Mouse (Mus musculus) MEL (cell line): ENCODE data around the gene Sgcd. TPM values are rescaled to one million over a fixed set of nuclear protein-coding genes. Genes with fewer than 3 reads are reported as not detected.

Experiments
- DNase-seq: peaks from one replicate; pipeline ENCODE4 v3.0.0; 2011; ENCODE audit warnings: low read depth, low spot score
- H3K27ac ChIP-seq: 2 replicates; pipeline ENCODE4 v1.5.1; 2012; ENCODE audit warnings: low read depth, mild to moderate bottlenecking, control low read depth, low read length, moderate library complexity; ENCODE audit not compliant: control insufficient read depth
- H3K27me3 ChIP-seq, 2 experiments: fragments of 150-350 bp in 1 of 2; sonication (generic) in 1 of 2; 2 replicates each; pipeline ENCODE4 v1.6.1; 2012; ENCODE audit warnings: low read length in 2 of 2, mild to moderate bottlenecking in 2 of 2, improper control_type of control experiment in 1 of 2, moderate library complexity in 1 of 2; ENCODE audit not compliant: insufficient read depth in 2 of 2, control insufficient read depth in 1 of 2
- H3K36me3 ChIP-seq, 2 experiments: 2 replicates each; pipeline ENCODE4 v1.6.1; 2012 to 2014; ENCODE audit warnings: low read length in 2 of 2, improper control_type of control experiment in 1 of 2, inconsistent platforms in 1 of 2, mild to moderate bottlenecking in 1 of 2; ENCODE audit not compliant: insufficient read depth in 2 of 2, control insufficient read depth in 1 of 2
- H3K4me1 ChIP-seq, 2 experiments: fragments of 150-350 bp in 1 of 2; sonication (generic) in 1 of 2; 2 replicates each; pipeline ENCODE4 v1.6.1; 2012; ENCODE audit warnings: low read length in 2 of 2, improper control_type of control experiment in 1 of 2, mild to moderate bottlenecking in 1 of 2; ENCODE audit not compliant: insufficient read depth in 2 of 2, control insufficient read depth in 1 of 2
- H3K4me3 ChIP-seq, 2 experiments: fragments of 150-350 bp in 1 of 2; sonication (generic) in 1 of 2; 2 replicates each; pipeline ENCODE4 v1.5.1; 2012; ENCODE audit warnings: low read depth in 2 of 2, low read length in 2 of 2, mild to moderate bottlenecking in 2 of 2, moderate library complexity in 2 of 2, control low read depth in 1 of 2, improper control_type of control experiment in 1 of 2; ENCODE audit not compliant: control insufficient read depth in 1 of 2, insufficient read depth in 1 of 2
- H3K79me2 ChIP-seq: 2 replicates; pipeline ENCODE4 v1.6.1; 2012; ENCODE audit warnings: mild to moderate bottlenecking, low read length, moderate library complexity; ENCODE audit not compliant: control insufficient read depth, poor library complexity, insufficient read depth
- H3K9ac ChIP-seq: 2 replicates; pipeline ENCODE4 v1.6.1; 2012; ENCODE audit warnings: low read depth, mild to moderate bottlenecking, control low read depth, low read length, moderate library complexity; ENCODE audit not compliant: control insufficient read depth, poor library complexity, severe bottlenecking
- H3K9me3 ChIP-seq: fragments of 150-350 bp; sonication (generic); replicated peaks from 2 replicates; pipeline ENCODE4 v1.6.1; 2012; ENCODE audit warnings: mild to moderate bottlenecking, low read length, improper control_type of control experiment, moderate library complexity; ENCODE audit not compliant: insufficient read depth
- CHD2 ChIP-seq: IDR thresholded peaks from 2 replicates; pipeline ENCODE4 v1.6.1; 2011; ENCODE audit warnings: low read length, improper control_type of control experiment
- CTCF ChIP-seq, 3 experiments: IDR thresholded peaks in 2 of 3; conservative IDR thresholded peaks in 1 of 3; 2 replicates each; pipeline ENCODE4 v1.5.1; 2011 to 2012; ENCODE audit warnings: low read length in 3 of 3, low read depth in 2 of 3, mild to moderate bottlenecking in 2 of 3, improper control_type of control experiment in 1 of 3, inconsistent platforms in 1 of 3, mixed read lengths in 1 of 3, moderate library complexity in 1 of 3; ENCODE audit not compliant: control insufficient read depth in 1 of 3, insufficient read depth in 1 of 3, poor library complexity in 1 of 3, severe bottlenecking in 1 of 3
- ETS1 ChIP-seq: IDR thresholded peaks from 2 replicates; pipeline ENCODE4 v1.6.1; 2012; ENCODE audit warnings: low read depth, mild to moderate bottlenecking, inconsistent platforms, low read length, improper control_type of control experiment, moderate library complexity
- GABPA ChIP-seq: IDR thresholded peaks from 2 replicates; pipeline ENCODE4 v1.6.1; 2012; ENCODE audit warnings: low read depth, mild to moderate bottlenecking, inconsistent platforms, low read length, improper control_type of control experiment, moderate library complexity
- GATA1 ChIP-seq: IDR thresholded peaks from 2 replicates; pipeline ENCODE4 v1.6.1; 2011; ENCODE audit warnings: low read depth, low read length, improper control_type of control experiment
- JUND ChIP-seq: IDR thresholded peaks from 2 replicates; pipeline ENCODE4 v1.6.1; 2011; ENCODE audit warnings: low read depth, mild to moderate bottlenecking, improper control_type of control experiment, low read length
- MAFK ChIP-seq: IDR thresholded peaks from 2 replicates; pipeline ENCODE4 v1.6.1; 2011; ENCODE audit warnings: low read depth, mild to moderate bottlenecking, low read length, improper control_type of control experiment, borderline replicate concordance
- MEF2A ChIP-seq: IDR thresholded peaks from 2 replicates; pipeline ENCODE4 v1.6.1; 2014; ENCODE audit warnings: low read depth, mild to moderate bottlenecking, inconsistent platforms, low read length, improper control_type of control experiment; ENCODE audit not compliant: poor library complexity, insufficient replicate concordance, severe bottlenecking; ENCODE audit errors: extremely low read depth
- MYC ChIP-seq: IDR thresholded peaks from 2 replicates; pipeline ENCODE4 v1.6.1; 2011; ENCODE audit warnings: low read depth, mild to moderate bottlenecking, low read length, improper control_type of control experiment, moderate library complexity
- RCOR1 ChIP-seq: IDR thresholded peaks from 2 replicates; pipeline ENCODE4 v1.6.1; 2012; ENCODE audit warnings: low read depth, mild to moderate bottlenecking, inconsistent platforms, low read length, improper control_type of control experiment
- USF2 ChIP-seq, 2 experiments: IDR thresholded peaks; 2 replicates each; pipeline ENCODE4 v1.6.1; 2011 to 2012; ENCODE audit warnings: improper control_type of control experiment in 2 of 2, low read length in 2 of 2, borderline replicate concordance in 1 of 2, inconsistent platforms in 1 of 2, low read depth in 1 of 2, mild to moderate bottlenecking in 1 of 2; ENCODE audit not compliant: insufficient read depth in 1 of 2
- ZKSCAN1 ChIP-seq: IDR thresholded peaks from 2 replicates; pipeline ENCODE4 v1.6.1; 2012; ENCODE audit warnings: low read depth, mild to moderate bottlenecking, inconsistent platforms, low read length, improper control_type of control experiment, moderate library complexity
- ZMIZ1 ChIP-seq: IDR thresholded peaks from 2 replicates; pipeline ENCODE4 v1.6.1; 2012; ENCODE audit warnings: low read depth, mild to moderate bottlenecking, inconsistent platforms, low read length, improper control_type of control experiment, moderate library complexity
- polyA plus RNA-seq, 2 experiments: library from polyadenylated mRNA; stranded (reverse) in 1 of 2; unstranded in 1 of 2; fragments of >175 nt in 1 of 2; fragments of >200 nt in 1 of 2; gene quantifications; 2 replicates each; pipeline versions ENCODE4 v1.2.1 to v1.2.4; 2012; ENCODE audit warnings: low replicate concordance in 2 of 2, low read depth in 1 of 2; ENCODE audit not compliant: insufficient read length in 2 of 2, insufficient read depth in 1 of 2, missing spikeins in 1 of 2
- total RNA-seq: library from RNA; depleted of rRNA; stranded (reverse); fragments of 300-350 nt; gene quantifications from 2 replicates; pipeline ENCODE4 v1.2.3, GENCODE M21; 2012

The Sgcd gene
- total and polyA plus RNA-seq, 3 experiments, result not detected

GRCm38 (mm10) chr11:47132410-47132809 is 856.4 kb downstream of the Sgcd start:
- TF ChIP-seq MAFK, result 0 out of 2 replicates have a peak, but pooled peaks have one; percentile 42
- no peak for TF ChIP-seq GABPA
- H3K27ac ChIP-seq, result no peak overlapping the region
- H3K4me1 ChIP-seq, result no peaks in the 10 kb centered on the region
- no peaks in the 10 kb centered on the region for H3K36me3 ChIP-seq
- no peaks in the 10 kb centered on the region for H3K27me3 ChIP-seq
- H3K9me3 ChIP-seq, result no peaks in the 10 kb centered on the region
- no peaks in the 10 kb centered on the region for H3K79me2 ChIP-seq
- no peak for DNase-seq
- H3K9ac ChIP-seq, result no peak overlapping the region
- no peak overlapping the region for H3K4me3 ChIP-seq

- no peak for DNase-seq
- Histone ChIP-seq H3K27me3 (no peaks in the 10 kb centered on the region), H3K9me3 (no peaks in the 10 kb centered on the region), H3K4me3 (no peak overlapping the region), H3K36me3 (no peaks in the 10 kb centered on the region), H3K79me2 (no peaks in the 10 kb centered on the region), H3K27ac (no peak overlapping the region), H3K4me1 (no peaks in the 10 kb centered on the region), H3K9ac (no peak overlapping the region)
- no peak for TF ChIP-seq CHD2
- TF ChIP-seq RCOR1, result no peak
- TF ChIP-seq JUND, result no peak
- TF ChIP-seq MYC, result no peak
- TF ChIP-seq ZMIZ1, result no peak
Measured at GRCm38 (mm10) chr11:47130432-47130831, 858.3 kb downstream of the Sgcd start.

GRCm38 (mm10) chr11:47129992-47130391 is 858.8 kb downstream of the Sgcd start:
- TF ChIP-seq USF2 (IDR thresholded peaks at IDR 0.05; ENCODE audit: borderline replicate concordance in 1 of 2, insufficient read depth in 1 of 2, low read depth in 1 of 2, low read length in 2 of 2) (no peak), MEF2A (no peak), ETS1 (no peak), GATA1 (no peak), ZKSCAN1 (no peak), GABPA (no peak), MYC (no peak), CTCF (IDR thresholded peaks at IDR 0.05 in 2 of 3, conservative IDR thresholded peaks at IDR 0.05 in 1 of 3; ENCODE audit: control insufficient read depth in 1 of 3, insufficient read depth in 1 of 3, low read depth in 2 of 3, low read length in 3 of 3, poor library complexity in 1 of 3, severe bottlenecking in 1 of 3) (no peak)
- TF ChIP-seq, all 39 proteins: peak for 0
- Histone ChIP-seq H3K27ac (no peak overlapping the region), H3K79me2 (no peaks in the 10 kb centered on the region), H3K9ac (no peak overlapping the region), H3K36me3 (no peaks in the 10 kb centered on the region), H3K4me3 (no peak overlapping the region), H3K9me3 (no peaks in the 10 kb centered on the region), H3K27me3 (no peaks in the 10 kb centered on the region), H3K4me1 (no peaks in the 10 kb centered on the region)
- DNase-seq, result no peak
